Mouse (Mus musculus): Measurements from ENCODE around the gene Gm1604a. TPM values are rescaled to one million over a fixed set of nuclear protein-coding genes. Genes with fewer than 3 reads are reported as not detected.
"Not testable (repeated sequence)": the region's sequence is repeated elsewhere in the genome, so short reads cannot be mapped to it uniquely, and the experiment has no call there.

Gm1604a gene
- polyA plus RNA-seq (2016; fragmentation: Nextera tagmentation; extraction: Ambion mirVana) = not detected in 2 replicates

- H3K27me3 ChIP-seq; H3K4me2 ChIP-seq; H3K4me3 ChIP-seq (replicated peaks); H3K4me1 ChIP-seq (replicated peaks); H3K9ac ChIP-seq (replicated peaks); H3K36me3 ChIP-seq; H3K9me3 ChIP-seq; H3K27ac ChIP-seq: not testable (repeated sequence)
- 2% methylated on average over 9 of the region's 14 CpGs for WGBS
- ATAC-seq (ENCODE audit: insufficient number of reproducible peaks, insufficient read depth, low FRiP score, low TSS enrichment, low read depth) = 0 out of 2 replicates have a peak, but pooled peaks have one; percentile 42
Measured at GRCm38 (mm10) chr17:7025257-7025656, at the start of gene Gm1604a. Gene Gm1604a (plus strand): TSS chr17:7025568.

- not testable (repeated sequence) for H3K4me1 ChIP-seq (replicated peaks); H3K27me3 ChIP-seq; H3K9me3 ChIP-seq; H3K36me3 ChIP-seq
- 2% methylated on average over 53 of the region's 68 CpGs for WGBS
- peak within 1 kb of the TSS; percentile 53 for H3K4me3 ChIP-seq (replicated peaks)
- peak within 1 kb of the TSS; percentile 54; the same call in 1 of the 2 replicates for H3K9ac ChIP-seq (replicated peaks)
- peak; percentile 98 for ATAC-seq (ENCODE audit: insufficient number of reproducible peaks, insufficient read depth, low FRiP score, low TSS enrichment, low read depth)
- H3K4me2 ChIP-seq = peak within 1 kb of the TSS; percentile 56
- H3K27ac ChIP-seq = peak within 1 kb of the TSS; percentile 56; the same call in 1 of the 2 replicates
Measured at GRCm38 (mm10) chr17:6978287-6979248, 46.8 kb upstream of the Gm1604a start, which contains the start of gene Gm49721. Gene Gm49721 (plus strand): TSS chr17:6978904.

- H3K27me3 ChIP-seq; H3K36me3 ChIP-seq; H3K27ac ChIP-seq; H3K9me3 ChIP-seq; ATAC-seq (ENCODE audit: insufficient number of reproducible peaks, insufficient read depth, low FRiP score, low TSS enrichment, low read depth); H3K4me1 ChIP-seq (replicated peaks): not testable (repeated sequence)
- 27% methylated on average over 5 of the region's 5 CpGs for WGBS
- H3K4me2 ChIP-seq = peak overlapping the region; percentile 56
- peak overlapping the region; percentile 53 for H3K4me3 ChIP-seq (replicated peaks)
- peak overlapping the region; percentile 54; the same call in 1 of the 2 replicates for H3K9ac ChIP-seq (replicated peaks)
Measured at GRCm38 (mm10) chr17:6979380-6979779, 46.0 kb upstream of the Gm1604a start.

GRCm38 (mm10) chr17:6980144-6980543, 45.2 kb upstream of the Gm1604a start:
- not testable (repeated sequence) for H3K27me3 ChIP-seq; ATAC-seq (ENCODE audit: insufficient number of reproducible peaks, insufficient read depth, low FRiP score, low TSS enrichment, low read depth); H3K27ac ChIP-seq; H3K4me1 ChIP-seq (replicated peaks); H3K36me3 ChIP-seq; H3K4me2 ChIP-seq; H3K9me3 ChIP-seq; H3K9ac ChIP-seq (replicated peaks); H3K4me3 ChIP-seq (replicated peaks)
- 81% methylated on average over 5 of the region's 8 CpGs for WGBS

- 100% methylated on average over 1 of the region's 1 CpGs for WGBS
Measured at GRCm38 (mm10) chr17:6986118-6986517, 39.2 kb upstream of the Gm1604a start.

GRCm38 (mm10) chr17:6995504-6995903, 29.9 kb upstream of the Gm1604a start:
- not testable (repeated sequence) for H3K9me3 ChIP-seq; H3K27me3 ChIP-seq; ATAC-seq (ENCODE audit: insufficient number of reproducible peaks, insufficient read depth, low FRiP score, low TSS enrichment, low read depth); H3K9ac ChIP-seq (replicated peaks); H3K4me1 ChIP-seq (replicated peaks); H3K4me3 ChIP-seq (replicated peaks); H3K27ac ChIP-seq; H3K36me3 ChIP-seq; H3K4me2 ChIP-seq
- WGBS = no CpG with 5 or more reads among the region's 6 CpGs

More at GRCm38 (mm10) chr17:6986118-6986517, 39.2 kb upstream of the Gm1604a start:
- ATAC-seq (ENCODE audit: insufficient number of reproducible peaks, insufficient read depth, low FRiP score, low TSS enrichment, low read depth); H3K4me1 ChIP-seq (replicated peaks); H3K27me3 ChIP-seq; H3K27ac ChIP-seq; H3K4me3 ChIP-seq (replicated peaks); H3K36me3 ChIP-seq; H3K4me2 ChIP-seq; H3K9ac ChIP-seq (replicated peaks); H3K9me3 ChIP-seq: not testable (repeated sequence)

- H3K4me3 ChIP-seq (replicated peaks); H3K9ac ChIP-seq (replicated peaks); H3K9me3 ChIP-seq; H3K36me3 ChIP-seq; H3K27ac ChIP-seq; H3K27me3 ChIP-seq; H3K4me1 ChIP-seq (replicated peaks); H3K4me2 ChIP-seq; ATAC-seq (ENCODE audit: insufficient number of reproducible peaks, insufficient read depth, low FRiP score, low TSS enrichment, low read depth): not testable (repeated sequence)
- WGBS = 89% methylated on average over 8 of the region's 8 CpGs
Measured at GRCm38 (mm10) chr17:6996826-6997225, 28.5 kb upstream of the Gm1604a start.

- H3K9me3 ChIP-seq; H3K36me3 ChIP-seq; H3K4me1 ChIP-seq (replicated peaks); H3K9ac ChIP-seq (replicated peaks); H3K4me3 ChIP-seq (replicated peaks); H3K4me2 ChIP-seq; H3K27ac ChIP-seq; H3K27me3 ChIP-seq; ATAC-seq (ENCODE audit: insufficient number of reproducible peaks, insufficient read depth, low FRiP score, low TSS enrichment, low read depth): not testable (repeated sequence)
- WGBS = no CpG with 5 or more reads among the region's 7 CpGs
Measured at GRCm38 (mm10) chr17:6997778-6998490, 27.4 kb upstream of the Gm1604a start.

GRCm38 (mm10) chr17:7001790-7002585, 23.4 kb upstream of the Gm1604a start:
- H3K4me2 ChIP-seq; H3K27ac ChIP-seq; H3K4me3 ChIP-seq (replicated peaks); H3K27me3 ChIP-seq; H3K4me1 ChIP-seq (replicated peaks); H3K9me3 ChIP-seq; H3K9ac ChIP-seq (replicated peaks); H3K36me3 ChIP-seq; ATAC-seq (ENCODE audit: insufficient number of reproducible peaks, insufficient read depth, low FRiP score, low TSS enrichment, low read depth): not testable (repeated sequence)
- 69% methylated on average over 9 of the region's 12 CpGs for WGBS

- no CpG with 5 or more reads among the region's 3 CpGs for WGBS
- ATAC-seq (ENCODE audit: insufficient number of reproducible peaks, insufficient read depth, low FRiP score, low TSS enrichment, low read depth); H3K9me3 ChIP-seq; H3K27ac ChIP-seq; H3K9ac ChIP-seq (replicated peaks); H3K36me3 ChIP-seq; H3K4me2 ChIP-seq; H3K4me1 ChIP-seq (replicated peaks); H3K27me3 ChIP-seq; H3K4me3 ChIP-seq (replicated peaks): not testable (repeated sequence)
Measured at GRCm38 (mm10) chr17:7003392-7003791, 22.0 kb upstream of the Gm1604a start.

GRCm38 (mm10) chr17:7005646-7006045, 19.7 kb upstream of the Gm1604a start:
- H3K4me3 ChIP-seq (replicated peaks); H3K9me3 ChIP-seq; H3K27ac ChIP-seq; H3K4me2 ChIP-seq; ATAC-seq (ENCODE audit: insufficient number of reproducible peaks, insufficient read depth, low FRiP score, low TSS enrichment, low read depth); H3K9ac ChIP-seq (replicated peaks); H3K4me1 ChIP-seq (replicated peaks); H3K27me3 ChIP-seq; H3K36me3 ChIP-seq: not testable (repeated sequence)
- WGBS = 46% methylated on average over 3 of the region's 4 CpGs
